Mouse (Mus musculus): ENCODE data around the gene Crybg1.

- TF ChIP-seq CTCF (IDR thresholded peaks at IDR 0.05; ENCODE audit: low read depth, low read length) (no peak), POLR2A (IDR thresholded peaks at IDR 0.05; ENCODE audit: insufficient read depth, low read length) (no peak), EP300 (IDR thresholded peaks at IDR 0.05; ENCODE audit: insufficient read depth, low read depth, low read length) (no peak)
Observed at GRCm38 (mm10) chr10:44018562-44018961, 130.1 kb downstream of the Crybg1 start.

Measured in ES-Bruce4 (cell line).